In the genomic region with DNA sequence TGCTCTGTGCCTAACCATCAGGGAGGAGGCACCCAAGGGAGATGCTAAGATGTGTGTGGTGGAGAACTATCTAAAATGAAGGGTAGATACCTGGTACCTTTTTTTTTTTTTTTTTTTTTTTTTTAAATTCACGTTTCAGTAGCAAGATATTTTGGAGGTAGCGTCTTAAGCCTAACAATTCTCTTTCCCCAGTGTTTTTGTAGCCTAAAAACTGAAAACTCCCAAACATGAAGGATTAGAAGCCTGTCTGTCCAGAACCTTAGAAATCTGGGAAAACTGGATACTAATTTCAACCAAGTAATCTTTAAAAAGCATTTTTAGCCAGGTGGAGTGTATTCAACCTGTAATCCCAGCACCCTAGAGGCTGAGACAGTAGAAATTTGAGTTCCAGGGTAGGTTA, we compare ENCODE assay signal across 8 mouse cellular contexts. TPM values are rescaled to one million over a fixed set of nuclear protein-coding genes. Genes with fewer than 3 reads are reported as not detected.
DNase-seq lines count a peak whose midpoint lies in the region; ATAC-seq and TF ChIP-seq lines count a peak whose summit lies in the region.

No protein-coding gene starts in this region.

- peaks cover 15% of the 10 kb centered on the region for H3K4me1 ChIP-seq in heart, postnatal 0 days (ENCODE audit: control insufficient read depth, insufficient read depth)
- no peaks in the 10 kb centered on the region; the same call in 1 of the 2 replicates for H3K4me1 ChIP-seq in bone marrow, adult 2 months (ENCODE audit: control insufficient read depth, insufficient read depth, low read length)
- H3K4me1 ChIP-seq in hindbrain, embryonic 13.5 days (replicated peaks) = peaks cover 36% of the 10 kb centered on the region
- peaks cover 25% of the 10 kb centered on the region for H3K4me1 ChIP-seq in midbrain, embryonic 12.5 days

- no peak for TF ChIP-seq POLR2A in bone marrow, adult 2 months (IDR thresholded peaks at IDR 0.05; ENCODE audit: borderline replicate concordance, control insufficient read depth, low read depth, low read length)

- no peak for ATAC-seq in heart, postnatal 0 days (ENCODE audit: insufficient read depth, low read depth)
- no peak for ATAC-seq in hindbrain, embryonic 13.5 days (ENCODE audit: low FRiP score)
- no peak for ATAC-seq in midbrain, embryonic 12.5 days (ENCODE audit: low FRiP score, low read depth)

- no peak overlapping the region for H3K27ac ChIP-seq in heart, postnatal 0 days (ENCODE audit: low read depth)
- H3K27ac ChIP-seq in bone marrow, adult 2 months (ENCODE audit: control insufficient read depth, insufficient read depth, low read depth, low read length, poor library complexity) = no peak overlapping the region
- peak overlapping the region; percentile 97; the same call in 1 of the 2 replicates for H3K27ac ChIP-seq in hindbrain, embryonic 13.5 days
- no peak overlapping the region for H3K27ac ChIP-seq in midbrain, embryonic 12.5 days (replicated peaks)

- 32% methylated on average over 2 of the region's 2 CpGs for WGBS in heart, postnatal 0 days
- WGBS in bone marrow, adult 2 months = 39% methylated on average over 2 of the region's 2 CpGs
- WGBS in hindbrain, embryonic 13.5 days = 49% methylated on average over 2 of the region's 2 CpGs
- WGBS in midbrain, embryonic 12.5 days = 53% methylated on average over 2 of the region's 2 CpGs

- peak overlapping the region; percentile 87 for H3K4me2 ChIP-seq in heart, postnatal 0 days (ENCODE audit: low read depth, low read length)
- peak overlapping the region; percentile 89 for H3K4me2 ChIP-seq in hindbrain, embryonic 13.5 days
- H3K4me2 ChIP-seq in midbrain, embryonic 12.5 days (replicated peaks) = peak overlapping the region; percentile 79

- peak overlapping the region; percentile 94; the same call in 1 of the 2 replicates for H3K9ac ChIP-seq in heart, postnatal 0 days (replicated peaks; ENCODE audit: low read depth, low read length)
- peak overlapping the region; percentile 99 for H3K9ac ChIP-seq in hindbrain, embryonic 13.5 days
- H3K9ac ChIP-seq in midbrain, embryonic 12.5 days (replicated peaks) = peak overlapping the region; percentile 99

- TF ChIP-seq CTCF in heart, postnatal 0 days (IDR thresholded peaks at IDR 0.05; ENCODE audit: low read depth) = no peak
- no peak for TF ChIP-seq CTCF in bone marrow, adult 2 months (IDR thresholded peaks at IDR 0.05; ENCODE audit: control insufficient read depth, insufficient read depth, low read length)

- no peaks in the 10 kb centered on the region for H3K27me3 ChIP-seq in heart, postnatal 0 days (ENCODE audit: control insufficient read depth, insufficient read depth, low read length)
- no peaks in the 10 kb centered on the region for H3K27me3 ChIP-seq in hindbrain, embryonic 13.5 days
- no peaks in the 10 kb centered on the region for H3K27me3 ChIP-seq in midbrain, embryonic 12.5 days

- H3K4me3 ChIP-seq in heart, postnatal 0 days (ENCODE audit: low read depth, low read length) = peak overlapping the region; percentile 98
- H3K4me3 ChIP-seq in bone marrow, adult 2 months (replicated peaks; ENCODE audit: control insufficient read depth, low read depth, low read length) = peak overlapping the region; percentile 94
- peak overlapping the region; percentile 100 for H3K4me3 ChIP-seq in hindbrain, embryonic 13.5 days
- H3K4me3 ChIP-seq in midbrain, embryonic 12.5 days = peak overlapping the region; percentile 96

- intact Hi-C loops in heart, postnatal 14 days (cut with DNase I) = loop anchor here (5.0 kb wide), 1 partner anchor 86 kb away; no protein-coding TSS in a partner anchor
- intact Hi-C loops in left cerebral cortex, postnatal 14 days (cut with DNase I) = no loop called here

- H3K9me3 ChIP-seq in heart, postnatal 0 days (replicated peaks; ENCODE audit: control insufficient read depth, low read length) = no peaks in the 10 kb centered on the region
- H3K9me3 ChIP-seq in hindbrain, embryonic 13.5 days = no peaks in the 10 kb centered on the region
- H3K9me3 ChIP-seq in midbrain, embryonic 12.5 days = no peaks in the 10 kb centered on the region

- no peak for DNase-seq in heart, postnatal 0 days (ENCODE audit: low spot score)
- no peak for DNase-seq in heart, postnatal 14 days
- DNase-seq in adrenal gland, postnatal 4 days (ENCODE audit: low spot score in 2 of 2) = no peak
- DNase-seq in left cerebral cortex, postnatal 14 days (ENCODE audit: low spot score in 2 of 2) = no peak
- DNase-seq in cerebellum, postnatal 25 days = no peak

- no peak for TF ChIP-seq EP300 in heart, postnatal 0 days (IDR thresholded peaks at IDR 0.05; ENCODE audit: low read depth)

- 0 out of 2 replicates have a peak, but pooled peaks cover 9% of the 10 kb centered on the region for H3K36me3 ChIP-seq in heart, postnatal 0 days (replicated peaks; ENCODE audit: control insufficient read depth, insufficient read depth, low read length)
- peaks cover 40% of the 10 kb centered on the region for H3K36me3 ChIP-seq in hindbrain, embryonic 13.5 days
- peaks cover 42% of the 10 kb centered on the region for H3K36me3 ChIP-seq in midbrain, embryonic 12.5 days

RNA-seq across cellular contexts. Expression of a gene that starts 1.3 kb away (rescaled TPM):
- 23.5 and 25.8 TPM in 2 replicates for total RNA-seq in heart, postnatal 0 days (2014; rRNA removed; ENCODE audit: low replicate concordance)
- 3.0 and 3.8 TPM in 2 replicates for polyA plus RNA-seq in heart, postnatal 0 days (2015; fragmentation: Nextera tagmentation; extraction: Ambion mirVana)
- total RNA-seq in heart, postnatal 14 days (2021) = 10 to 100 TPM; 19.9 to 23.7 TPM
- polyA plus RNA-seq in bone marrow, adult 2 months (2011; ENCODE audit: insufficient read depth, insufficient read length, low replicate concordance, missing spikeins) = 11.7 and 24.6 TPM in 2 replicates
- polyA plus RNA-seq in hindbrain, embryonic 13.5 days (2015; fragmentation: Nextera tagmentation; extraction: Ambion mirVana) = 12.1 and 12.2 TPM in 2 replicates
- polyA plus RNA-seq in midbrain, embryonic 12.5 days (2016; fragmentation: Nextera tagmentation; extraction: Ambion mirVana) = 11.2 and 11.7 TPM in 2 replicates
- 10 to 100 TPM; 32.7 to 36.7 TPM for total RNA-seq in adrenal gland, postnatal 4 days (2021)
- total RNA-seq in left cerebral cortex, postnatal 14 days (2021) = 100 to 1,000 TPM; 115 TPM

RNA-seq across cellular contexts. Expression of a gene that starts 24.0 kb away (rescaled TPM):
- 159 and 217 TPM in 2 replicates for total RNA-seq in heart, postnatal 0 days (2014; rRNA removed; ENCODE audit: low replicate concordance)
- polyA plus RNA-seq in heart, postnatal 0 days (2015; fragmentation: Nextera tagmentation; extraction: Ambion mirVana) = 40.0 and 48.2 TPM in 2 replicates
- 100 to 1,000 TPM; 102 to 103 TPM for total RNA-seq in heart, postnatal 14 days (2021)
- polyA plus RNA-seq in bone marrow, adult 2 months (2011; ENCODE audit: insufficient read depth, insufficient read length, low replicate concordance, missing spikeins) = 30.0 and 41.2 TPM in 2 replicates
- 94.8 and 95.5 TPM in 2 replicates for polyA plus RNA-seq in hindbrain, embryonic 13.5 days (2015; fragmentation: Nextera tagmentation; extraction: Ambion mirVana)
- 78.7 and 84.5 TPM in 2 replicates for polyA plus RNA-seq in midbrain, embryonic 12.5 days (2016; fragmentation: Nextera tagmentation; extraction: Ambion mirVana)
- total RNA-seq in adrenal gland, postnatal 4 days (2021) = 10 to 100 TPM; 28.4 to 36.2 TPM
- 10 to 100 TPM; 67.4 to 70.7 TPM for total RNA-seq in left cerebral cortex, postnatal 14 days (2021)

RNA-seq across cellular contexts. Expression of a gene that starts 32.0 kb away (rescaled TPM):
- total RNA-seq in heart, postnatal 0 days (2014; rRNA removed; ENCODE audit: low replicate concordance) = 11.3 and 13.0 TPM in 2 replicates
- polyA plus RNA-seq in heart, postnatal 0 days (2015; fragmentation: Nextera tagmentation; extraction: Ambion mirVana) = 12.4 and 13.5 TPM in 2 replicates
- 10 to 100 TPM; 10.1 to 12.1 TPM for total RNA-seq in heart, postnatal 14 days (2021)
- 27.8 and 54.0 TPM in 2 replicates for polyA plus RNA-seq in bone marrow, adult 2 months (2011; ENCODE audit: insufficient read depth, insufficient read length, low replicate concordance, missing spikeins)
- 39.3 and 42.2 TPM in 2 replicates for polyA plus RNA-seq in hindbrain, embryonic 13.5 days (2015; fragmentation: Nextera tagmentation; extraction: Ambion mirVana)
- polyA plus RNA-seq in midbrain, embryonic 12.5 days (2016; fragmentation: Nextera tagmentation; extraction: Ambion mirVana) = 38.8 and 41.1 TPM in 2 replicates
- total RNA-seq in adrenal gland, postnatal 4 days (2021) = 10 to 100 TPM; 27.6 to 28.3 TPM
- total RNA-seq in left cerebral cortex, postnatal 14 days (2021) = 10 to 100 TPM; 21.1 to 23.8 TPM

RNA-seq across cellular contexts. Expression of a gene that starts 56.6 kb away (rescaled TPM):
- total RNA-seq in heart, postnatal 0 days (2014; rRNA removed; ENCODE audit: low replicate concordance) = 8.7 and 10.9 TPM in 2 replicates
- polyA plus RNA-seq in heart, postnatal 0 days (2015; fragmentation: Nextera tagmentation; extraction: Ambion mirVana) = 26.8 and 27.1 TPM in 2 replicates
- total RNA-seq in heart, postnatal 14 days (2021) = 10 to 100 TPM; 14.4 to 18.4 TPM
- 5.5 and 7.4 TPM in 2 replicates for polyA plus RNA-seq in bone marrow, adult 2 months (2011; ENCODE audit: insufficient read depth, insufficient read length, low replicate concordance, missing spikeins)
- 23.9 and 24.2 TPM in 2 replicates for polyA plus RNA-seq in hindbrain, embryonic 13.5 days (2015; fragmentation: Nextera tagmentation; extraction: Ambion mirVana)
- 17.3 and 18.5 TPM in 2 replicates for polyA plus RNA-seq in midbrain, embryonic 12.5 days (2016; fragmentation: Nextera tagmentation; extraction: Ambion mirVana)
- 10 to 100 TPM; 23.6 to 26.0 TPM for total RNA-seq in adrenal gland, postnatal 4 days (2021)
- 1 to 10 TPM; 7.1 to 7.4 TPM for total RNA-seq in left cerebral cortex, postnatal 14 days (2021)

RNA-seq across cellular contexts. Expression of a gene that starts 56.8 kb away (rescaled TPM):
- 23.8 and 36.6 TPM in 2 replicates for total RNA-seq in heart, postnatal 0 days (2014; rRNA removed; ENCODE audit: low replicate concordance)
- polyA plus RNA-seq in heart, postnatal 0 days (2015; fragmentation: Nextera tagmentation; extraction: Ambion mirVana) = 6.4 and 6.5 TPM in 2 replicates
- 1 to 10 TPM; 9.4 to 9.5 TPM for total RNA-seq in heart, postnatal 14 days (2021)
- 5.0 and 11.8 TPM in 2 replicates for polyA plus RNA-seq in bone marrow, adult 2 months (2011; ENCODE audit: insufficient read depth, insufficient read length, low replicate concordance, missing spikeins)
- 17.8 and 20.5 TPM in 2 replicates for polyA plus RNA-seq in hindbrain, embryonic 13.5 days (2015; fragmentation: Nextera tagmentation; extraction: Ambion mirVana)
- polyA plus RNA-seq in midbrain, embryonic 12.5 days (2016; fragmentation: Nextera tagmentation; extraction: Ambion mirVana) = 11.6 and 11.9 TPM in 2 replicates
- 10 to 100 TPM; 21.9 to 22.5 TPM for total RNA-seq in adrenal gland, postnatal 4 days (2021)
- 10 to 100 TPM; 30.6 to 32.4 TPM for total RNA-seq in left cerebral cortex, postnatal 14 days (2021)
